Mouse (Mus musculus) Patski (cell line): ENCODE results near the gene Imp4. TPM values are rescaled to one million over a fixed set of nuclear protein-coding genes. Genes with fewer than 3 reads are reported as not detected.
"Not testable (repeated sequence)": the region's sequence is repeated elsewhere in the genome, so short reads cannot be mapped to it uniquely, and the experiment has no call there.

ENCODE experiments used
- ATAC-seq: fragments of 100-300 bp; one replicate; pipeline ENCODE4 v1.8.0; 2021
- CTCF ChIA-PET: fragments of 350-600 bp; sonication (Branson Sonifier 250); formaldehyde crosslinking; loops from one replicate; lab custom pipeline; 2022; ENCODE audit warnings: inconsistent platforms; lab: Charles Lee
- POLR2A ChIA-PET: fragments of 350-600 bp; sonication (Branson Sonifier 250); formaldehyde crosslinking; loops from one replicate; lab custom pipeline; 2022; ENCODE audit warnings: antibody characterized with exemption, inconsistent platforms; lab: Charles Lee
- DNase-seq: peaks from one replicate; pipeline ENCODE4 v3.0.0-alpha.2; 2011; ENCODE audit warnings: low read depth, low spot score
- H3K27me3 ChIP-seq: fragments of 371-371 bp; one replicate; pipeline ENCODE4 v1.5.1; 2021
- CTCF ChIP-seq: fragments of 100-300 bp; IDR thresholded peaks from one replicate; pipeline ENCODE4 v1.5.1; 2021
- in situ Hi-C: fragments of 300-500 bp; cut with MboI; formaldehyde crosslinking; loops from 3 replicates; pipeline ENCODE4 v1.11.1; 2018; ENCODE audit warnings: low pct_unique_long_range_greater_than_20kb, mixed read lengths
- polyA plus RNA-seq: library from polyadenylated mRNA; unstranded; gene quantifications from one replicate; pipeline ENCODE4 v1.2.3, GENCODE M21; 2021

Gene Imp4
- polyA plus RNA-seq, 1 experiment from 2014 or later, result 77.3 TPM

GRCm38 (mm10) chr1:34433891-34434521 is 5.6 kb upstream of the Imp4 start:
- DNase-seq (no peak), ATAC-seq (peak; percentile 67)
- TF ChIP-seq CTCF, result no peak
- no peaks in the 10 kb centered on the region for H3K27me3 ChIP-seq
- POLR2A ChIA-PET, result interaction anchor here (0.6 kb wide), 1 partner anchor 32 kb away, joined by 3 read pairs; no protein-coding TSS in a partner anchor
- in situ Hi-C loops, result loop anchor here (25.0 kb wide), 1 partner anchor 422 kb away; no protein-coding TSS in a partner anchor
- CTCF ChIA-PET, result interaction anchor here (0.9 to 1.3 kb wide), 2 partner anchors 9 to 15 kb away, joined by 3 read pairs; no protein-coding TSS in a partner anchor

GRCm38 (mm10) chr1:34434660-34435160 is 4.9 kb upstream of the Imp4 start:
- no peaks in the 10 kb centered on the region for H3K27me3 ChIP-seq
- peak; percentile 55 for ATAC-seq
- in situ Hi-C loops, result loop anchor here (25.0 kb wide), 1 partner anchor 422 kb away; no protein-coding TSS in a partner anchor
- CTCF ChIA-PET, result interaction anchor here (0.7 to 0.9 kb wide), 2 partner anchors 14 to 217 kb away, joined by 3 read pairs; no protein-coding TSS in a partner anchor
- TF ChIP-seq CTCF, result no peak
- POLR2A ChIA-PET, result interaction anchor here (0.6 kb wide), 1 partner anchor 314 kb away, joined by 4 read pairs; no protein-coding TSS in a partner anchor
- peak; percentile 58 for DNase-seq

GRCm38 (mm10) chr1:34435371-34436120 is 4.1 kb upstream of the Imp4 start:
- no peak for TF ChIP-seq CTCF
- in situ Hi-C loops, result loop anchor here (25.0 kb wide), 1 partner anchor 423 kb away; no protein-coding TSS in a partner anchor
- no peaks in the 10 kb centered on the region for H3K27me3 ChIP-seq
- CTCF ChIA-PET, result interaction anchor here (0.7 kb wide), 1 partner anchor 217 kb away, joined by 3 read pairs; no protein-coding TSS in a partner anchor
- POLR2A ChIA-PET, result no interaction called here
- ATAC-seq (no peak), DNase-seq (no peak)

- in situ Hi-C loops, result loop anchor here (25.0 kb wide), 1 partner anchor 424 kb away; no protein-coding TSS in a partner anchor
- ATAC-seq (no peak), DNase-seq (no peak)
- CTCF ChIA-PET, result no interaction called here
- no peak for TF ChIP-seq CTCF
- POLR2A ChIA-PET, result no interaction called here
- H3K27me3 ChIP-seq, result no peaks in the 10 kb centered on the region
Observed at GRCm38 (mm10) chr1:34436374-34436773, 3.3 kb upstream of the Imp4 start.

- H3K27me3 ChIP-seq, POLR2A ChIA-PET, ATAC-seq, DNase-seq, CTCF ChIA-PET: not testable (repeated sequence)
- in situ Hi-C loops, result loop anchor here (25.0 kb wide), 1 partner anchor 425 kb away; no protein-coding TSS in a partner anchor
Observed at GRCm38 (mm10) chr1:34437366-34437765, 2.3 kb upstream of the Imp4 start.

- no peak for ATAC-seq
- CTCF ChIA-PET, result no interaction called here
- TF ChIP-seq CTCF, result no peak
- POLR2A ChIA-PET, result interaction anchor here (0.6 to 0.8 kb wide), 2 partner anchors 20 to 208 kb away, joined by 3 to 4 read pairs; no protein-coding TSS in a partner anchor
- in situ Hi-C loops, result loop anchor here (25.0 kb wide), 1 partner anchor 426 kb away; no protein-coding TSS in a partner anchor
- no peak for DNase-seq
- H3K27me3 ChIP-seq, result no peaks in the 10 kb centered on the region
Observed at GRCm38 (mm10) chr1:34438381-34439051, 1.1 kb upstream of the Imp4 start.

- H3K27me3 ChIP-seq, result no peaks in the 10 kb centered on the region
- peak; percentile 22 for ATAC-seq
- in situ Hi-C loops, result loop anchor here (25.0 kb wide), 1 partner anchor 428 kb away; no protein-coding TSS in a partner anchor
- CTCF ChIA-PET, result interaction anchor here (0.9 kb wide), 1 partner anchor 16 kb away, joined by 3 read pairs; no protein-coding TSS in a partner anchor
- DNase-seq, result no peak
- POLR2A ChIA-PET, result no interaction called here
- TF ChIP-seq CTCF, result no peak
Observed at GRCm38 (mm10) chr1:34439961-34440630, 445 bp downstream of the Imp4 start.

GRCm38 (mm10) chr1:34443124-34443523 is 3.5 kb downstream of the Imp4 start:
- in situ Hi-C loops, result loop anchor here (25.0 kb wide), 1 partner anchor 431 kb away; no protein-coding TSS in a partner anchor
- ATAC-seq (no peak), DNase-seq (no peak)
- H3K27me3 ChIP-seq, result no peaks in the 10 kb centered on the region
- ChIA-PET CTCF (no interaction called here), POLR2A (no interaction called here)
- TF ChIP-seq CTCF, result no peak

GRCm38 (mm10) chr1:34458431-34458830 is 18.8 kb downstream of the Imp4 start:
- in situ Hi-C loops, result no loop called here
- H3K27me3 ChIP-seq, result peaks cover 9% of the 10 kb centered on the region
- no peak for ATAC-seq
- no peak for DNase-seq
- ChIA-PET POLR2A (interaction anchor here (0.8 kb wide), 1 partner anchor 20 kb away, joined by 4 read pairs; no protein-coding TSS in a partner anchor), CTCF (no interaction called here)
- TF ChIP-seq CTCF, result no peak
